Mouse (Mus musculus) G1E (cell line): ENCODE measurements around the gene Ube2b.

Experiments
- CTCF ChIP-seq: IDR thresholded peaks from 2 replicates; pipeline ENCODE4 v1.5.1; 2012; ENCODE audit warnings: low read depth, low read length, inconsistent platforms, mixed read lengths
- GATA1 ChIP-seq: IDR thresholded peaks from 2 replicates; pipeline ENCODE4 v1.6.1; 2012; ENCODE audit warnings: borderline replicate concordance, low read length, inconsistent platforms, mixed read lengths
- TAL1 ChIP-seq: conservative IDR thresholded peaks from 2 replicates; pipeline ENCODE4 v1.6.1; 2012; ENCODE audit warnings: low read depth, low read length, inconsistent platforms, mixed read lengths

GRCm38 (mm10) chr11:51945548-51945947, 55.0 kb downstream of the Ube2b start:
- TF ChIP-seq CTCF (no peak), GATA1 (no peak), TAL1 (no peak)
